ENCODE assay signal across 7 mouse cellular contexts in genomic region chr1:119189461-119190066, GRCm38 (mm10).
DNase-seq lines count a peak whose midpoint lies in the region; ATAC-seq and TF ChIP-seq lines count a peak whose summit lies in the region.

No protein-coding gene starts in this region.

- no peaks in the 10 kb centered on the region for H3K9me3 ChIP-seq in ES-E14 (ENCODE audit: control insufficient read depth, insufficient read depth, low read depth, low read length)
- no peaks in the 10 kb centered on the region for H3K9me3 ChIP-seq in liver, postnatal 0 days (ENCODE audit: low read length)
- H3K9me3 ChIP-seq in stomach, embryonic 15.5 days: no peaks in the 10 kb centered on the region

- ATAC-seq in liver, postnatal 0 days: no peak
- no peak for ATAC-seq in stomach, embryonic 15.5 days (ENCODE audit: insufficient read depth, low FRiP score, low read depth)

- TF ChIP-seq EP300 in liver, postnatal 0 days (IDR thresholded peaks at IDR 0.05; ENCODE audit: low read depth): no peak

- peak overlapping the region; percentile 35 for H3K4me2 ChIP-seq in liver, postnatal 0 days (ENCODE audit: low read depth, low read length)
- peak overlapping the region; percentile 48 for H3K4me2 ChIP-seq in stomach, embryonic 15.5 days

- no peak for TF ChIP-seq CTCF in liver, postnatal 0 days (IDR thresholded peaks at IDR 0.05; ENCODE audit: low read depth)

- no peaks in the 10 kb centered on the region for H3K36me3 ChIP-seq in ES-E14 (ENCODE audit: control insufficient read depth, insufficient read depth, low read length, poor library complexity, severe bottlenecking)
- no peaks in the 10 kb centered on the region for H3K36me3 ChIP-seq in liver, postnatal 0 days (replicated peaks; ENCODE audit: insufficient read depth, low read length)
- no peaks in the 10 kb centered on the region for H3K36me3 ChIP-seq in stomach, embryonic 15.5 days

- in situ Hi-C loops in ES-E14 (cut with MboI; ENCODE audit: low sequenced_read_pairs in 2 of 2, unreplicated experiment in 2 of 2): no loop called here

- H3K4me1 ChIP-seq in ES-E14 (ENCODE audit: control insufficient read depth in 2 of 2, insufficient read depth in 2 of 2, low read length in 2 of 2, poor library complexity in 1 of 2): peaks cover 2 to 6% of the 10 kb centered on the region in 2 experiments; a peak in 1 of 4 replicates
- peaks cover 14% of the 10 kb centered on the region for H3K4me1 ChIP-seq in liver, postnatal 0 days (ENCODE audit: insufficient read depth)
- H3K4me1 ChIP-seq in stomach, embryonic 15.5 days: peaks cover 6% of the 10 kb centered on the region; the same call in 1 of the 2 replicates

- H3K4me3 ChIP-seq in ES-E14 (ENCODE audit: insufficient read depth in 1 of 2, low read depth in 1 of 2, low read length in 2 of 2, poor library complexity in 1 of 2, severe bottlenecking in 1 of 2): peak overlapping the region; percentile 36 to 53; a peak in 2 of 4 replicates
- H3K4me3 ChIP-seq in liver, postnatal 0 days (ENCODE audit: low read depth, low read length): no peak overlapping the region
- H3K4me3 ChIP-seq in stomach, embryonic 15.5 days (replicated peaks): peak overlapping the region; percentile 27

- H3K9ac ChIP-seq in ES-E14 (ENCODE audit: insufficient read depth, low read depth, low read length, poor library complexity, severe bottlenecking): 0 out of 2 replicates have a peak overlapping the region, but pooled peaks have one; percentile 4
- peak overlapping the region; percentile 12; the same call in 1 of the 2 replicates for H3K9ac ChIP-seq in liver, postnatal 0 days (replicated peaks)
- H3K9ac ChIP-seq in stomach, embryonic 15.5 days: no peak overlapping the region

- no peak overlapping the region for H3K27ac ChIP-seq in ES-E14 (ENCODE audit: insufficient read depth, low read depth, low read length, poor library complexity, severe bottlenecking)
- no peak overlapping the region for H3K27ac ChIP-seq in liver, postnatal 0 days (ENCODE audit: low read depth)
- no peak overlapping the region for H3K27ac ChIP-seq in stomach, embryonic 15.5 days

- DNase-seq in ES-E14 (ENCODE audit: low read depth, low spot score): peak; percentile 26
- peak; percentile 80 for DNase-seq in brain, adult 2 months (ENCODE audit: low read depth, low spot score)
- DNase-seq in frontal cortex, postnatal 36 days (ENCODE audit: low spot score in 2 of 2): peak; percentile 66 to 76
- DNase-seq in layer of hippocampus, adult 9-11 months: peak; percentile 80
- DNase-seq in liver, postnatal 0 days: no peak
- DNase-seq in urinary bladder, adult 2 months (ENCODE audit: low spot score): no peak

- H3K27me3 ChIP-seq in liver, postnatal 0 days (ENCODE audit: insufficient read depth, low read length): no peaks in the 10 kb centered on the region
- H3K27me3 ChIP-seq in stomach, embryonic 15.5 days (replicated peaks): no peaks in the 10 kb centered on the region

- 6% methylated on average over 23 of the region's 23 CpGs for WGBS in liver, postnatal 0 days (ENCODE audit: insufficient replicate concordance)
- 1% methylated on average over 23 of the region's 23 CpGs for WGBS in stomach, embryonic 15.5 days

TF ChIP-seq in ES-E14, 5 proteins besides CTCF, POLR2A, EP300 and RAD21:
- TF ChIP-seq HCFC1 (IDR thresholded peaks at IDR 0.05; ENCODE audit: borderline replicate concordance, insufficient read depth, low read length) (no peak), ZC3H11A (IDR thresholded peaks at IDR 0.05; ENCODE audit: borderline replicate concordance, low read depth, low read length) (no peak), MAFK (IDR thresholded peaks at IDR 0.05; ENCODE audit: insufficient read depth, low read depth, low read length) (no peak), CHD2 (IDR thresholded peaks at IDR 0.05; ENCODE audit: low read depth, low read length) (no peak), ZNF384 (IDR thresholded peaks at IDR 0.05; ENCODE audit: low read depth, low read length) (no peak)

Comparison
In these comparisons a context has a peak if more than half of its experiments do, and no peak if none do; other contexts are left out.
1. DNase-seq: peak in ES-E14 (single experiment), brain, adult 2 months (single experiment), frontal cortex, postnatal 36 days (2 of 2) and layer of hippocampus, adult 9-11 months (single experiment); none in liver, postnatal 0 days (single experiment) and urinary bladder, adult 2 months (single experiment).